Mouse (Mus musculus) liver, postnatal 0 days (tissue): ENCODE results near the gene Neb. TPM values are rescaled to one million over a fixed set of nuclear protein-coding genes. Genes with fewer than 3 reads are reported as not detected.
A peak's percentile ranks its signal among the peaks of the same experiment; 100 is the strongest.

ENCODE experiments used
- ATAC-seq: fragments of 200-750 bp; cut with Nextera tagmentation; 2 replicates; pipeline ENCODE4 v1.8.0; 2017; ENCODE audit warnings: mild to moderate bottlenecking, moderate library complexity
- DNase-seq: peaks from one replicate; pipeline ENCODE4 v3.0.0-alpha.2; 2016
- H3K27ac ChIP-seq: fragments of 300-500 bp; sonication (generic); 2 replicates; pipeline ENCODE4 v1.5.1; 2014; ENCODE audit warnings: antibody characterized with exemption, moderate library complexity, mild to moderate bottlenecking, low read depth
- H3K27me3 ChIP-seq: fragments of 300-500 bp; sonication (generic); 2 replicates; pipeline ENCODE4 v1.6.1; 2014; ENCODE audit warnings: low read length, control low read depth, mixed read lengths; ENCODE audit not compliant: insufficient read depth
- H3K36me3 ChIP-seq: fragments of 300-500 bp; sonication (generic); replicated peaks from 2 replicates; pipeline ENCODE4 v1.6.1; 2014; ENCODE audit warnings: mild to moderate bottlenecking, control low read depth, low read length, moderate library complexity, mixed read lengths; ENCODE audit not compliant: insufficient read depth
- H3K4me1 ChIP-seq: fragments of 300-500 bp; sonication (generic); 2 replicates; pipeline ENCODE4 v1.6.1; 2014; ENCODE audit warnings: antibody characterized with exemption, mild to moderate bottlenecking, control low read depth; ENCODE audit not compliant: insufficient read depth
- H3K4me2 ChIP-seq: fragments of 300-500 bp; sonication (generic); 2 replicates; pipeline ENCODE4 v1.6.1; 2014; ENCODE audit warnings: low read depth, mild to moderate bottlenecking, low read length, moderate library complexity, mixed read lengths
- H3K4me3 ChIP-seq: fragments of 300-500 bp; sonication (generic); 2 replicates; pipeline ENCODE4 v1.5.1; 2014; ENCODE audit warnings: low read depth, low read length
- H3K9ac ChIP-seq: fragments of 300-500 bp; sonication (generic); replicated peaks from 2 replicates; pipeline ENCODE4 v1.6.1; 2014; ENCODE audit warnings: mild to moderate bottlenecking, moderate library complexity
- H3K9me3 ChIP-seq: fragments of 300-500 bp; sonication (generic); 2 replicates; pipeline ENCODE4 v1.6.1; 2016; ENCODE audit warnings: mild to moderate bottlenecking, control low read depth, low read length, mixed read lengths
- CTCF ChIP-seq: sonication (generic); IDR thresholded peaks from 2 replicates; pipeline ENCODE4 v1.5.1; 2016; ENCODE audit warnings: antibody characterized with exemption, low read depth
- EP300 ChIP-seq: IDR thresholded peaks from 2 replicates; pipeline ENCODE4 v1.6.1; 2016; ENCODE audit warnings: antibody characterized with exemption, low read depth, mild to moderate bottlenecking
- WGBS: fragments of 180-500 bp; shearing (Covaris S2); extraction: QIAGEN DNeasy Blood & Tissue Kit; methylation state at CpG from one replicate; pipeline ENCODE4 v1.1.7; 2014; ENCODE audit not compliant: insufficient replicate concordance; 5-methylcytosine and 5-hydroxymethylcytosine counted together
- polyA plus RNA-seq: library from polyadenylated mRNA; unstranded; fragments of >200 nt; fragmentation: Nextera tagmentation; extraction: Ambion mirVana; gene quantifications from 2 replicates; pipeline ENCODE4 v1.2.1, GENCODE M21; 2015

Neb gene
- polyA plus RNA-seq, 1 experiment from 2014 or later, result 1.7 TPM

- no peaks in the 10 kb centered on the region for H3K27me3 ChIP-seq
- DNase-seq (no peak), ATAC-seq (no peak)
- TF ChIP-seq CTCF (no peak), EP300 (no peak)
- H3K9ac ChIP-seq, result no peak overlapping the region
- H3K27ac ChIP-seq, result no peak overlapping the region
- H3K4me2 ChIP-seq, result no peak overlapping the region
- no peak overlapping the region for H3K4me3 ChIP-seq
- 70% methylated on average over 5 of the region's 5 CpGs for WGBS
- no peaks in the 10 kb centered on the region for H3K36me3 ChIP-seq
- no peaks in the 10 kb centered on the region for H3K4me1 ChIP-seq
- H3K9me3 ChIP-seq, result no peaks in the 10 kb centered on the region
Measured at GRCm38 (mm10) chr2:52306635-52307034, 71.6 kb downstream of the Neb start.

- H3K27ac ChIP-seq, result no peak overlapping the region
- no peaks in the 10 kb centered on the region for H3K9me3 ChIP-seq
- H3K27me3 ChIP-seq, result no peaks in the 10 kb centered on the region
- WGBS, result 55% methylated on average over 3 of the region's 3 CpGs
- no peak for ATAC-seq
- TF ChIP-seq EP300 (no peak), CTCF (no peak)
- no peaks in the 10 kb centered on the region for H3K36me3 ChIP-seq
- H3K4me2 ChIP-seq, result no peak overlapping the region
- no peaks in the 10 kb centered on the region for H3K4me1 ChIP-seq
- no peak overlapping the region for H3K9ac ChIP-seq
- no peak overlapping the region for H3K4me3 ChIP-seq
- DNase-seq, result no peak
Measured at GRCm38 (mm10) chr2:52304554-52304953, 73.7 kb downstream of the Neb start.

- Histone ChIP-seq H3K36me3 (no peaks in the 10 kb centered on the region), H3K4me2 (no peak overlapping the region), H3K4me3 (no peak overlapping the region), H3K4me1 (no peaks in the 10 kb centered on the region), H3K9ac (no peak overlapping the region), H3K27ac (no peak overlapping the region), H3K27me3 (no peaks in the 10 kb centered on the region), H3K9me3 (no peaks in the 10 kb centered on the region)
- 60% methylated on average over 1 of the region's 1 CpGs for WGBS
- no peak for TF ChIP-seq EP300
- TF ChIP-seq CTCF, result peak; percentile 52
- DNase-seq (no peak), ATAC-seq (no peak)
Measured at GRCm38 (mm10) chr2:52303405-52303804, 74.9 kb downstream of the Neb start.

GRCm38 (mm10) chr2:52297969-52298368 is 80.3 kb downstream of the Neb start:
- 77% methylated on average over 5 of the region's 5 CpGs for WGBS
- ATAC-seq, result no peak
- no peaks in the 10 kb centered on the region for H3K9me3 ChIP-seq
- no peak overlapping the region for H3K4me3 ChIP-seq
- H3K27ac ChIP-seq, result no peak overlapping the region
- no peaks in the 10 kb centered on the region for H3K4me1 ChIP-seq
- no peaks in the 10 kb centered on the region for H3K36me3 ChIP-seq
- no peak overlapping the region for H3K9ac ChIP-seq
- TF ChIP-seq EP300, result no peak
- no peak for TF ChIP-seq CTCF
- no peaks in the 10 kb centered on the region for H3K27me3 ChIP-seq
- DNase-seq, result no peak
- no peak overlapping the region for H3K4me2 ChIP-seq

GRCm38 (mm10) chr2:52296779-52297178 is 81.5 kb downstream of the Neb start:
- Histone ChIP-seq H3K27me3 (no peaks in the 10 kb centered on the region), H3K36me3 (no peaks in the 10 kb centered on the region), H3K4me2 (no peak overlapping the region), H3K27ac (no peak overlapping the region), H3K9ac (no peak overlapping the region), H3K9me3 (no peaks in the 10 kb centered on the region), H3K4me1 (no peaks in the 10 kb centered on the region), H3K4me3 (no peak overlapping the region)
- 59% methylated on average over 9 of the region's 9 CpGs for WGBS
- TF ChIP-seq EP300 (no peak), CTCF (no peak)
- ATAC-seq, result no peak
- no peak for DNase-seq

GRCm38 (mm10) chr2:52287436-52287835 is 90.8 kb downstream of the Neb start:
- Histone ChIP-seq H3K4me2 (no peak overlapping the region), H3K36me3 (no peaks in the 10 kb centered on the region), H3K4me3 (no peak overlapping the region), H3K9me3 (no peaks in the 10 kb centered on the region), H3K27me3 (no peaks in the 10 kb centered on the region), H3K9ac (no peak overlapping the region), H3K4me1 (no peaks in the 10 kb centered on the region), H3K27ac (no peak overlapping the region)
- no peak for DNase-seq
- whole genome bisulfite sequencing, result 49% methylated on average over 1 of the region's 1 CpGs
- TF ChIP-seq EP300 (no peak), CTCF (no peak)
- ATAC-seq, result no peak

GRCm38 (mm10) chr2:52286421-52286820 is 91.9 kb downstream of the Neb start:
- H3K9ac ChIP-seq, result no peak overlapping the region
- H3K27ac ChIP-seq, result no peak overlapping the region
- no peaks in the 10 kb centered on the region for H3K4me1 ChIP-seq
- 70% methylated on average over 6 of the region's 6 CpGs for WGBS
- H3K36me3 ChIP-seq, result no peaks in the 10 kb centered on the region
- no peak for DNase-seq
- TF ChIP-seq EP300 (no peak), CTCF (no peak)
- ATAC-seq, result no peak
- H3K27me3 ChIP-seq, result no peaks in the 10 kb centered on the region
- no peak overlapping the region for H3K4me2 ChIP-seq
- H3K4me3 ChIP-seq, result no peak overlapping the region
- H3K9me3 ChIP-seq, result no peaks in the 10 kb centered on the region
